Mouse (Mus musculus): ENCODE measurements at regions not wholly inside any gene's neighbourhood (a gene's known extent, or its start where the extent isn't known, plus 50 kb on each side); places are given as distances from the start of the nearest gene placed in this dataset.

DNA sequence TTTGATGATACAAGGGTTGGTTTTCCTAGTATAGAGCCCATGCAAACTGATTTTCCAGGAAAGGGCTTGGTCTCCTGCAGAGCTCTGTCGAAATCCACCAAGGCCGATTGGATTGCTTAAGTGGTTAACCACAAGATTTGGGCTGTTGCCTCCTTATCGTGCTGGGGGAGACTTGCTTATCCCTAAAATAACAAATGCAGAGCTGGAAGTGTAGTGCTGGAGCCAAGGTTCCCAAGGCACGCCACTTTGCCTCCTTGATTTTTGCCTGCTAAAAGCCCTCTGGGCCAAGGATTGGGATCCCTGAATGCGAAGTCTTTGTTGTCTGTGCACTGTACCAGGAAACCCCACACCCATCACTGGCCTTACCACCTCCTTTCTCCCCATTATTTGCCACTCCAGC lies 52.8 kb upstream of the Tmem178 start:
- TF ChIP-seq POLR2A (IDR thresholded peaks at IDR 0.05; ENCODE audit: borderline replicate concordance, low read depth, low read length), result no peak
- TF ChIP-seq CTCF (IDR thresholded peaks at IDR 0.05; ENCODE audit: low read depth, low read length), result no peak

All from bone marrow macrophage, adult 2 months (primary cell).